Mouse (Mus musculus): ENCODE data around the gene Psrc1. TPM values are rescaled to one million over a fixed set of nuclear protein-coding genes. Genes with fewer than 3 reads are reported as not detected.

Gene Psrc1
- total RNA-seq (2021), result under 1 TPM; 0.16 to 0.34 TPM
- 0.59 and 0.64 TPM in 2 replicates for polyA plus RNA-seq (2012; rRNA removed)
- long read RNA-seq, partial matches to known transcripts, result 0 of 1 reads
- long read RNA-seq, other reads (novel, unspliced or antisense), result 0 of 1 reads

DNA sequence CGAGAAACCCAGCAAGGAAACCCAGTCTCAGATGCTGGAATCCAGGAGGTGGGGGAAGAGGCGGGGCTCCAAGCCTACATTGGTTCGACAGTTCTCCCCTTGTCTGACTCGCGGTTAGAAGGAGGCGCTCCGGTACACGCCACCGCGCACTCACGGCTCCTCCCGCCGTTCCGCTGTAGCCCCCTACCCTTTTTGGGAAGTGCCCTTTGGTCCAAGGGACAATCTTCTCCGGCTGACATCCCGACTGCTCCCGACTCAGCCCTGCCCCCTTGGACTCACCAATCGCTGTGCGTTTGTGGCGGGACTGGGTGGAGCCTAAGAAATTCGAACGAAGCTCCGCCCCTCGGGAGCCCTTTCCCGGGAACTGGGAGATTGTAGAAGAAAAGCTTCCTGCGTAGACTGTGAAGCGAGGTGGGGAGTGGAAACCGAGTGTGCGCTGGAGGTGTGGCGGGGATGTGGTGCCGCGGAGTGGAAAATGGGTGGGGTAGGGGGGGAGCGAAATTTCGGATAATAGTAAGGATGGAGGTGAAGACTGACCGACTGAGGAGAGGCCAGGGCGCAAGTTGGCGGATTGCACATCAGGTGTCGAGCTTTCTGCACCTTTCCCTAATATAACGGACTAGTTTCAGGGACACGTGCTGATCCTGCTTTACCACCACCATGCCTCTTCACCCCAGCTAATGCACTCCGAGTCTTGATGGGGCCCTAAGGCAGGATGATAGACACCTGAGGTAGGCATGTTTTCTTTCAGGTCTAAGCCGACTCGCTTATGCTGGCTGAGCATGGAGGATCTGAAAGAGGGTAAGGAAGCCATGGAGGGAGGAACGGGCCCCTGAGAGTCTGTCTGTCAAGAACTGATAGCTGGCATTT, at the start of gene Psrc1:
Gene Psrc1 (plus strand): TSS at position 355 of the 870 bp plus-strand sequence.
- H3K4me1 ChIP-seq (ENCODE audit: control insufficient read depth, insufficient read depth, low read length), result peaks cover 5% of the 10 kb centered on the region
- TF ChIP-seq EP300 (IDR thresholded peaks at IDR 0.05; ENCODE audit: insufficient read depth, low read depth, low read length), result no peak
- no peak for TF ChIP-seq POLR2A (IDR thresholded peaks at IDR 0.05; ENCODE audit: insufficient read depth, low read depth, low read length)
- no peak for TF ChIP-seq CTCF (IDR thresholded peaks at IDR 0.05)
- intact Hi-C loops (cut with DNase I), result no loop called here
- H3K4me3 ChIP-seq, result peak within 1 kb of the TSS; percentile 76
- H3K27me3 ChIP-seq (ENCODE audit: control insufficient read depth, insufficient read depth, low read length), result no peaks in the 10 kb centered on the region
- peak within 1 kb of the TSS; percentile 62 for H3K9ac ChIP-seq (ENCODE audit: low read depth, low read length)
- no peaks in the 10 kb centered on the region for H3K36me3 ChIP-seq (ENCODE audit: control insufficient read depth, insufficient read depth, low read length)
- H3K79me2 ChIP-seq (replicated peaks; ENCODE audit: control insufficient read depth, insufficient read depth, low read length), result no peaks in the 10 kb centered on the region
- WGBS, result 3% methylated on average over 44 of the region's 44 CpGs
- DNase-seq, result peak; percentile 91 to 93
- peak within 1 kb of the TSS; percentile 13; the same call in 1 of the 2 replicates for H3K27ac ChIP-seq

GRCm38 (mm10) chr3:108336878-108337277, 46.8 kb upstream of the Psrc1 start:
- no peaks in the 10 kb centered on the region for H3K36me3 ChIP-seq (ENCODE audit: control insufficient read depth, insufficient read depth, low read length)
- H3K9ac ChIP-seq (ENCODE audit: low read depth, low read length), result no peak overlapping the region
- H3K79me2 ChIP-seq (replicated peaks; ENCODE audit: control insufficient read depth, insufficient read depth, low read length), result no peaks in the 10 kb centered on the region
- H3K27me3 ChIP-seq (ENCODE audit: control insufficient read depth, insufficient read depth, low read length), result no peaks in the 10 kb centered on the region
- intact Hi-C loops (cut with DNase I), result no loop called here
- no peak overlapping the region for H3K4me3 ChIP-seq
- TF ChIP-seq POLR2A (IDR thresholded peaks at IDR 0.05; ENCODE audit: insufficient read depth, low read depth, low read length), result no peak
- TF ChIP-seq EP300 (IDR thresholded peaks at IDR 0.05; ENCODE audit: insufficient read depth, low read depth, low read length), result no peak
- TF ChIP-seq CTCF (IDR thresholded peaks at IDR 0.05), result no peak
- DNase-seq, result no peak
- 93% methylated on average over 5 of the region's 5 CpGs for WGBS
- no peak overlapping the region for H3K27ac ChIP-seq
- H3K4me1 ChIP-seq (ENCODE audit: control insufficient read depth, insufficient read depth, low read length), result no peaks in the 10 kb centered on the region

DNA sequence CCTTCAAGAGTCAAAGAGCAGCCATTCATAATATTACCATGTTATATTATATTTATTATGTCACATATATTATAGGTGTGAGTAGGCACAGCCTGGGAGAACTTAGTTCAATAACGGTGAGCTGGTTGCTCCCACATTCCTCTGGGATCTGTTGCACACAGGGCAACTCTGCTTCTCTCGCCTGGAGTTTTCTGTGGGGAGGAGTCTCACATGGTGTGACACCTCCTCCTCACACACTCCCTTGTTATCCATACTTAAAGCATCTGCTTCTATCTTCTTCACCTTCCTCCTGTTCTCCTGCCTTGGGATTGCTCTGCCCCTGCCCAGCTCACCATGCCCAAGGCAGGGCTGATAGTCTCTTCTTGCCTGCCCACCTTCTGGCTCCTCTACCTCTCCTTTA, 42.6 kb upstream of the Psrc1 start:
- Histone ChIP-seq H3K27ac (no peak overlapping the region), H3K36me3 (ENCODE audit: control insufficient read depth, insufficient read depth, low read length) (no peaks in the 10 kb centered on the region)
- intact Hi-C loops (cut with DNase I), result no loop called here

DNA sequence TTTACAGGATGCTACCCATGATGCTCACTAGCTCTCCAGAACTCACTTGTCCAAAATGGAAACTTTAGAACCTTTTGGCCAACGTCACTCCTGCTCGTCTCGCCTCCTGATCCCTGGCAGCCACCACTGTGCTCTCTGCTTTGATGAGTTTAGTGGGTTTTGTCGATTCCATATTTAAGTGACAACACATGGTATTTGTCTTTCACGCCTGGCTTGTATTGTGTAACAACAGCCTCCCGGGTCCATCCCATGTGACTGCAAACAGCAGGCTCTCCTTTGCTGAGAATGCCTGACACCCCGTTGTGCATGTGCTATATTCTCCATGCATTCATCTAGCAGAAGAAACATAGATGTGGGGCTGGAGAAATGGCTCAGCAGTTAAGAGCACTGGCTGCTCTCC, 41.5 kb upstream of the Psrc1 start:
- TF ChIP-seq CTCF (IDR thresholded peaks at IDR 0.05) (no peak), POLR2A (IDR thresholded peaks at IDR 0.05; ENCODE audit: insufficient read depth, low read depth, low read length) (no peak), EP300 (IDR thresholded peaks at IDR 0.05; ENCODE audit: insufficient read depth, low read depth, low read length) (no peak)
- no peak overlapping the region for H3K27ac ChIP-seq
- 72% methylated on average over 7 of the region's 7 CpGs for WGBS
- H3K4me3 ChIP-seq, result no peak overlapping the region
- no peaks in the 10 kb centered on the region for H3K27me3 ChIP-seq (ENCODE audit: control insufficient read depth, insufficient read depth, low read length)
- intact Hi-C loops (cut with DNase I), result no loop called here
- DNase-seq, result no peak
- H3K9ac ChIP-seq (ENCODE audit: low read depth, low read length), result no peak overlapping the region
- no peaks in the 10 kb centered on the region for H3K36me3 ChIP-seq (ENCODE audit: control insufficient read depth, insufficient read depth, low read length)
- H3K79me2 ChIP-seq (replicated peaks; ENCODE audit: control insufficient read depth, insufficient read depth, low read length), result no peaks in the 10 kb centered on the region
- no peaks in the 10 kb centered on the region for H3K4me1 ChIP-seq (ENCODE audit: control insufficient read depth, insufficient read depth, low read length)

More for the DNA sequence above, 42.6 kb upstream of the Psrc1 start:
- no peak overlapping the region for H3K4me3 ChIP-seq
- 85% methylated on average over 2 of the region's 2 CpGs for WGBS
- TF ChIP-seq CTCF (IDR thresholded peaks at IDR 0.05), result no peak
- TF ChIP-seq EP300 (IDR thresholded peaks at IDR 0.05; ENCODE audit: insufficient read depth, low read depth, low read length), result no peak
- TF ChIP-seq POLR2A (IDR thresholded peaks at IDR 0.05; ENCODE audit: insufficient read depth, low read depth, low read length), result no peak
- H3K27me3 ChIP-seq (ENCODE audit: control insufficient read depth, insufficient read depth, low read length), result no peaks in the 10 kb centered on the region
- no peaks in the 10 kb centered on the region for H3K4me1 ChIP-seq (ENCODE audit: control insufficient read depth, insufficient read depth, low read length)
- H3K9ac ChIP-seq (ENCODE audit: low read depth, low read length), result no peak overlapping the region
- no peak for DNase-seq
- no peaks in the 10 kb centered on the region for H3K79me2 ChIP-seq (replicated peaks; ENCODE audit: control insufficient read depth, insufficient read depth, low read length)

DNA sequence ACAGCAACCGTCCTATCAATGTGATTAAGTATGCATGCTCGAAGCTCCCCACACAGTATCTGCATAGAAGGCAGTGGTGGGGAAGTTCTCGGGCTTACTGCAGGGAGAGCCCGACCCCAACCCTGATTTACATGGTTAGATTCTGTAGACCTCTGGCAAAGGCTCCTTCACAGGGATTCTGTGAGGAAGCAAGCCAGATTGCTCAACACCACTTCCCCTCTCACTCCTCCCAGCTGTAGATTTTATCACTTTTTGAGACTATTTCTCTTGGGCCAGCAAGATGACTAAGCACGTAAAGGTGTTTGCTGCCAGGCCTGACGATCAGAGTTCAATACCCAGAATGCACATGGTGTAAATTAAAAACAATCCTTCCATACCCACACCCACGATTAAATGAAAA, 37.8 kb upstream of the Psrc1 start:
- H3K79me2 ChIP-seq (replicated peaks; ENCODE audit: control insufficient read depth, insufficient read depth, low read length), result no peaks in the 10 kb centered on the region
- intact Hi-C loops (cut with DNase I), result no loop called here
- no peak for DNase-seq
- no peaks in the 10 kb centered on the region for H3K36me3 ChIP-seq (ENCODE audit: control insufficient read depth, insufficient read depth, low read length)
- no peak overlapping the region for H3K27ac ChIP-seq
- TF ChIP-seq CTCF (IDR thresholded peaks at IDR 0.05), result no peak
- TF ChIP-seq POLR2A (IDR thresholded peaks at IDR 0.05; ENCODE audit: insufficient read depth, low read depth, low read length), result no peak
- TF ChIP-seq EP300 (IDR thresholded peaks at IDR 0.05; ENCODE audit: insufficient read depth, low read depth, low read length), result no peak
- WGBS, result 81% methylated on average over 7 of the region's 7 CpGs
- no peaks in the 10 kb centered on the region for H3K4me1 ChIP-seq (ENCODE audit: control insufficient read depth, insufficient read depth, low read length)
- H3K9ac ChIP-seq (ENCODE audit: low read depth, low read length), result no peak overlapping the region
- no peak overlapping the region for H3K4me3 ChIP-seq
- H3K27me3 ChIP-seq (ENCODE audit: control insufficient read depth, insufficient read depth, low read length), result no peaks in the 10 kb centered on the region

DNA sequence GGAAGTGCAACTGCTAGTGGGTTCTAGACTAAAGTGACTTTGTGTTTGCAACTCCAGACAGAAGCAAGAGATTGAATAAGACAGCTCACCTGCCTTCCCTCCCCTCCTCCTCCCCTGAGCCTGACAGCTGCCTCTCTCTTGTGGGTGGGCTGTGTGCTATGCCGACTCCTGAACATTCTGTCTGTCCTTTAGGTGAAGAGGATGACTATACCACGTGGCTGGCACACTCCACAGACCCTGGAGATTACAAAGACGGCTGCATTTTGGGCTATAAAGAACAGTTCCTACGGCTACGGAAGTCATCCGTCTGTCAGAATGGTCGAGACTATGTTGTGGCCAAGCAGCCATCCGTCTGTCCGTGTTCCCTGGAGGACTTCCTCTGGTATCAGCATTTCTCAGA, 35.3 kb upstream of the Psrc1 start:
- H3K27ac ChIP-seq, result no peak overlapping the region
- TF ChIP-seq POLR2A (IDR thresholded peaks at IDR 0.05; ENCODE audit: insufficient read depth, low read depth, low read length), result no peak
- no peak for TF ChIP-seq EP300 (IDR thresholded peaks at IDR 0.05; ENCODE audit: insufficient read depth, low read depth, low read length)
- TF ChIP-seq CTCF (IDR thresholded peaks at IDR 0.05), result no peak
- 64% methylated on average over 9 of the region's 9 CpGs for WGBS
- DNase-seq, result no peak
- no peaks in the 10 kb centered on the region for H3K27me3 ChIP-seq (ENCODE audit: control insufficient read depth, insufficient read depth, low read length)
- no peaks in the 10 kb centered on the region for H3K36me3 ChIP-seq (ENCODE audit: control insufficient read depth, insufficient read depth, low read length)
- no peaks in the 10 kb centered on the region for H3K4me1 ChIP-seq (ENCODE audit: control insufficient read depth, insufficient read depth, low read length)
- intact Hi-C loops (cut with DNase I), result no loop called here
- no peak overlapping the region for H3K9ac ChIP-seq (ENCODE audit: low read depth, low read length)
- no peak overlapping the region for H3K4me3 ChIP-seq
- no peaks in the 10 kb centered on the region for H3K79me2 ChIP-seq (replicated peaks; ENCODE audit: control insufficient read depth, insufficient read depth, low read length)
